ENCODE assay signal across 16 mouse cellular contexts in the genomic region with DNA sequence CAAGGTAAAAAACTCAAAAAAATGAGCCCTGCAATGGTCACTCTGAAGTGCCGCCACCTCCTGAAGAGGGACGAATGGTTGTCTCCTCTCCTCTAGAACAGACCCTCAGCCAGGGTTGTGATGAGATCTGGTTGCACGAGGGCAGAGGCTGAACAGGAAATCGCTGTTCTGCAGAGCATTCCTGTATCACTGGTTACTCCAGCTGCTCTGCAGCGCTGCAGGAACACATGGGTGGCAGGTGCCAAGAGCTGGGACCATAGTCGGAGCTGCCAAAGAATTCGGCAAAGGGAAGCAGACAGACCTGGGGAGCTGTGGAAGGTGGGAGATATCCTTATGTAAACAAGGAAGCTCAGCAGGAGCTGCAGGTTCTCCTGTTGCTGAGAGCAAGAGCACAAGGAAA. TPM values are rescaled to one million over a fixed set of nuclear protein-coding genes. Genes with fewer than 3 reads are reported as not detected.
A peak's percentile ranks its signal among the peaks of the same experiment; 100 is the strongest.
DNase-seq lines count a peak whose midpoint lies in the region; ATAC-seq and TF ChIP-seq lines count a peak whose summit lies in the region.
"Had no signal": no experiment of that assay in that cellular context is flagged by ENCODE, and none has a peak within 500 bp of the region (broad histone marks: within the 10 kb centered on the region; RNA-seq: fewer than 3 reads in every experiment).

No protein-coding gene starts in this region.

- DNase-seq in hindbrain, postnatal 0 days (ENCODE audit: low spot score), result no peak
- DNase-seq in hindbrain, embryonic 14.5 days (ENCODE audit: low spot score), result no peak
- DNase-seq in MN1 (ENCODE audit: low spot score), result peak; percentile 34
- DNase-seq in embryo, embryonic 11 days, result peak; percentile 36
- peak; percentile 52 for DNase-seq in limb, embryonic 14.5 days (ENCODE audit: low spot score)
- no peak for DNase-seq in frontal cortex, postnatal 25 days (ENCODE audit: low spot score in 2 of 2)
- no peak for DNase-seq in right cerebral cortex, postnatal 4 days
- DNase-seq: adrenal gland, postnatal 10 days; cerebellum, adult 11 months; gastrocnemius, postnatal 36 days; heart, postnatal 36 days; kidney, postnatal 25 days; retina, postnatal 1 day had no signal

- H3K4me1 ChIP-seq in hindbrain, postnatal 0 days (ENCODE audit: insufficient read depth, low read length), result no peaks in the 10 kb centered on the region
- H3K4me1 ChIP-seq in hindbrain, embryonic 14.5 days (replicated peaks; ENCODE audit: control insufficient read depth, insufficient read depth, low read length), result peaks cover 9% of the 10 kb centered on the region; the same call in 1 of the 2 replicates
- no peaks in the 10 kb centered on the region for H3K4me1 ChIP-seq in limb, embryonic 14.5 days (ENCODE audit: control insufficient read depth, insufficient read depth, low read length)

- no peak for TF ChIP-seq CTCF in hindbrain, postnatal 0 days (IDR thresholded peaks at IDR 0.05; ENCODE audit: low read depth)

- TF ChIP-seq POLR2A in limb, embryonic 14.5 days (IDR thresholded peaks at IDR 0.05; ENCODE audit: borderline replicate concordance, extremely low read depth, insufficient read depth, insufficient read length), result no peak

- no peaks in the 10 kb centered on the region for H3K27me3 ChIP-seq in hindbrain, postnatal 0 days (ENCODE audit: insufficient read depth, low read length)
- no peaks in the 10 kb centered on the region for H3K27me3 ChIP-seq in hindbrain, embryonic 14.5 days (ENCODE audit: control insufficient read depth, insufficient read depth, low read length)
- H3K27me3 ChIP-seq in limb, embryonic 14.5 days (ENCODE audit: control insufficient read depth, insufficient read depth, low read length), result no peaks in the 10 kb centered on the region
- H3K27me3 ChIP-seq: CH12.LX; forebrain, embryonic 12.5 days had no signal

- H3K36me3 ChIP-seq in hindbrain, postnatal 0 days (ENCODE audit: insufficient read depth, low read length), result no peaks in the 10 kb centered on the region
- H3K36me3 ChIP-seq in hindbrain, embryonic 14.5 days (replicated peaks; ENCODE audit: control insufficient read depth, insufficient read depth), result peaks cover 5% of the 10 kb centered on the region
- peaks cover 3% of the 10 kb centered on the region; the same call in 1 of the 2 replicates for H3K36me3 ChIP-seq in limb, embryonic 14.5 days (ENCODE audit: control insufficient read depth, insufficient read depth, low read length)

- 33% methylated on average over 7 of the region's 7 CpGs for WGBS in hindbrain, postnatal 0 days
- WGBS in hindbrain, embryonic 14.5 days, result 35% methylated on average over 7 of the region's 7 CpGs
- 5% methylated on average over 7 of the region's 7 CpGs for WGBS in limb, embryonic 14.5 days

- ATAC-seq in hindbrain, postnatal 0 days, result no peak
- ATAC-seq in hindbrain, embryonic 14.5 days (ENCODE audit: low FRiP score), result no peak
- ATAC-seq in limb, embryonic 14.5 days (ENCODE audit: low FRiP score, low read depth), result peak; percentile 50; the same call in 1 of the 2 replicates

- no peak overlapping the region for H3K4me2 ChIP-seq in hindbrain, postnatal 0 days (ENCODE audit: low read depth, low read length)
- H3K4me2 ChIP-seq in hindbrain, embryonic 14.5 days (replicated peaks), result no peak overlapping the region
- H3K4me2 ChIP-seq in limb, embryonic 14.5 days (replicated peaks; ENCODE audit: low read depth, low read length, severe bottlenecking), result no peak overlapping the region; the same call in 1 of the 2 replicates
- H3K4me2 ChIP-seq: forebrain, embryonic 12.5 days had no signal

- no peak overlapping the region for H3K4me3 ChIP-seq in hindbrain, postnatal 0 days (ENCODE audit: low read length)
- H3K4me3 ChIP-seq in hindbrain, embryonic 14.5 days (replicated peaks; ENCODE audit: low read length), result no peak overlapping the region
- H3K4me3 ChIP-seq in limb, embryonic 14.5 days (replicated peaks; ENCODE audit: low read length), result no peak overlapping the region
- H3K4me3 ChIP-seq: forebrain, embryonic 12.5 days had no signal

- 0 out of 2 replicates have a peak overlapping the region, but pooled peaks have one; percentile 32 for H3K27ac ChIP-seq in hindbrain, postnatal 0 days
- H3K27ac ChIP-seq in hindbrain, embryonic 14.5 days, result no peak overlapping the region
- H3K27ac ChIP-seq in limb, embryonic 14.5 days (replicated peaks; ENCODE audit: low read depth, low read length), result no peak overlapping the region
- H3K27ac ChIP-seq: forebrain, embryonic 12.5 days; liver, embryonic 14.5 days had no signal

- no peak overlapping the region for H3K9ac ChIP-seq in hindbrain, postnatal 0 days (replicated peaks; ENCODE audit: low read length)
- no peak overlapping the region for H3K9ac ChIP-seq in hindbrain, embryonic 14.5 days
- no peak overlapping the region for H3K9ac ChIP-seq in limb, embryonic 14.5 days (ENCODE audit: low read depth, low read length, severe bottlenecking)
- H3K9ac ChIP-seq: forebrain, embryonic 12.5 days; liver, embryonic 14.5 days had no signal

- no peaks in the 10 kb centered on the region for H3K9me3 ChIP-seq in hindbrain, postnatal 0 days (ENCODE audit: low read length)
- H3K9me3 ChIP-seq in hindbrain, embryonic 14.5 days (ENCODE audit: control insufficient read depth, low read length), result no peaks in the 10 kb centered on the region
- H3K9me3 ChIP-seq in limb, embryonic 14.5 days (ENCODE audit: control insufficient read depth, low read length), result no peaks in the 10 kb centered on the region
- H3K9me3 ChIP-seq: forebrain, embryonic 12.5 days had no signal

RNA-seq across cellular contexts. Expression of a gene that starts 51.4 kb away (rescaled TPM):
- 35.3 and 48.6 TPM in 2 replicates for total RNA-seq in hindbrain, postnatal 0 days (2014; rRNA removed)
- polyA plus RNA-seq in hindbrain, postnatal 0 days (2015; fragmentation: Nextera tagmentation; extraction: Ambion mirVana), result 32.9 and 34.5 TPM in 2 replicates
- polyA plus RNA-seq in hindbrain, embryonic 14.5 days (2014; fragmentation: Nextera tagmentation; extraction: Ambion mirVana), result 43.6 and 44.6 TPM in 2 replicates
- polyA plus RNA-seq in limb, embryonic 14.5 days (2012; rRNA removed), result 34.4 and 43.5 TPM in 2 replicates
- polyA plus RNA-seq in limb, embryonic 14.5 days (2014; fragmentation: Nextera tagmentation; extraction: Ambion mirVana), result 46.5 and 49.4 TPM in 2 replicates

Comparison
In these comparisons a context has a peak if more than half of its experiments do, and no peak if none do; other contexts are left out.
1. DNase-seq: peak in MN1 (single experiment), embryo, embryonic 11 days (single experiment) and limb, embryonic 14.5 days (single experiment); none in hindbrain, postnatal 0 days (single experiment), hindbrain, embryonic 14.5 days (single experiment), frontal cortex, postnatal 25 days (0 of 2) and right cerebral cortex, postnatal 4 days (single experiment).